Mouse (Mus musculus): Measurements from ENCODE around the gene Rasal1. TPM values are rescaled to one million over a fixed set of nuclear protein-coding genes. Genes with fewer than 3 reads are reported as not detected.
A peak's percentile ranks its signal among the peaks of the same experiment; 100 is the strongest.

Gene Rasal1
- total RNA-seq (2021): 10 to 100 TPM in 1 of 2 experiments, 1 to 10 TPM in 1; 4.6 to 16.1 TPM
- 19.0 and 19.2 TPM in 2 replicates for polyA plus RNA-seq (2012; rRNA removed)
- long read RNA-seq, transcript Rasal1-205 (21 exons, 3,251 nt): major isoform, 7 of 10 reads
- long read RNA-seq, partial matches to known transcripts: 0 of 10 reads
- long read RNA-seq, other reads (novel, unspliced or antisense): 3 of 10 reads

GRCm38 (mm10) chr5:120648569-120649373 lies at the start of gene Rasal1:
Gene Rasal1, plus strand, starts transcription at chr5:120648812.
- peak; percentile 84 for DNase-seq

- DNase-seq: no peak
Observed at GRCm38 (mm10) chr5:120599625-120600024, 49.0 kb upstream of the Rasal1 start.

- DNase-seq: no peak
Observed at GRCm38 (mm10) chr5:120600946-120601668, 47.5 kb upstream of the Rasal1 start.

GRCm38 (mm10) chr5:120602210-120602609 lies 46.4 kb upstream of the Rasal1 start:
- no peak for DNase-seq

GRCm38 (mm10) chr5:120603515-120603914 lies 45.1 kb upstream of the Rasal1 start:
- DNase-seq: no peak

- DNase-seq: peak; percentile 77
Observed at GRCm38 (mm10) chr5:120604839-120605238, 43.8 kb upstream of the Rasal1 start.

- no peak for DNase-seq
Observed at GRCm38 (mm10) chr5:120605241-120605661, 43.4 kb upstream of the Rasal1 start.

GRCm38 (mm10) chr5:120605688-120606087 lies 42.9 kb upstream of the Rasal1 start:
- peak; percentile 89 for DNase-seq

- DNase-seq: no peak
Observed at GRCm38 (mm10) chr5:120606590-120607200, 41.9 kb upstream of the Rasal1 start.

GRCm38 (mm10) chr5:120607335-120607734 lies 41.3 kb upstream of the Rasal1 start:
- DNase-seq: no peak

GRCm38 (mm10) chr5:120609246-120609775 lies 39.3 kb upstream of the Rasal1 start:
- DNase-seq: no peak

- no peak for DNase-seq
Observed at GRCm38 (mm10) chr5:120610906-120611305, 37.7 kb upstream of the Rasal1 start.

GRCm38 (mm10) chr5:120611416-120611815 lies 37.2 kb upstream of the Rasal1 start:
- no peak for DNase-seq

- peak; percentile 97 for DNase-seq
Observed at GRCm38 (mm10) chr5:120612442-120612821, 36.2 kb upstream of the Rasal1 start, which contains the start of the genes Rita1 and Ddx54. Gene Rita1, minus strand, starts transcription at chr5:120612589. Gene Ddx54, plus strand, starts transcription at chr5:120612739.

- DNase-seq: peak; percentile 100
Observed at GRCm38 (mm10) chr5:120612822-120613604, 35.6 kb upstream of the Rasal1 start.

- DNase-seq: no peak
Observed at GRCm38 (mm10) chr5:120615903-120616302, 32.7 kb upstream of the Rasal1 start.

GRCm38 (mm10) chr5:120618778-120619177 lies 29.8 kb upstream of the Rasal1 start:
- no peak for DNase-seq

- no peak for DNase-seq
Observed at GRCm38 (mm10) chr5:120619201-120619600, 29.4 kb upstream of the Rasal1 start.

- DNase-seq: peak; percentile 87
Observed at GRCm38 (mm10) chr5:120620375-120621077, 28.1 kb upstream of the Rasal1 start.

GRCm38 (mm10) chr5:120621078-120621765 lies 27.4 kb upstream of the Rasal1 start:
- DNase-seq: no peak

All from adrenal gland, adult 2 months (tissue).